Mouse (Mus musculus) myocyte (in vitro differentiated cells): Measurements from ENCODE around the gene Sdhaf2.

Source experiments
- MYOG ChIP-seq, 3 experiments: IDR thresholded peaks; one replicate each; pipeline ENCODE4 v1.6.1; 2011; ENCODE audit warnings: control low read depth in 2 of 3, low read depth in 2 of 3, mild to moderate bottlenecking in 2 of 3; ENCODE audit not compliant: insufficient read length in 2 of 3, control insufficient read depth in 1 of 3, insufficient read depth in 1 of 3
- POLR2AphosphoS2 ChIP-seq: IDR thresholded peaks from one replicate; pipeline ENCODE4 v1.6.1; 2011; ENCODE audit warnings: low read depth, control low read depth; ENCODE audit not compliant: insufficient read length

DNA sequence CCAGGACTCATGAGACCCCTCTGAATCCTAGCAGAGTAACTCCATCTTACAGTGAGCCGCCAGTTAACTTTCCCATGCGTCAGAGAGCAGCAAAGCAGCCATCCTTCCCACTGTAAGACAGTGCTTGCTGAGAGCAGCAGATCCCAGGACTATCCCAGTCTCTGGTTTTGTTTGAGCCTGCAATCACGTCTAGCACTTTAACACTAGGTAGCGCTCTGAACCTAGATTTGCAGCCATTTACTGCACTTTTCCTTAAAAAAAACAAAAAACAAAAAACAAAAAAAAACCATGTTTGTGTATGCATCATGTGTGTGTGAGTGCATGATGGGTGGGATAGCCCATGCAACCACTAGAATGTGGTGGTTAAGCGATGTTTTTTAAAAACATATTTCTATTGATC is 34.2 kb upstream of the Sdhaf2 start:
- TF ChIP-seq POLR2AphosphoS2 (no peak), MYOG (IDR thresholded peaks at IDR 0.05; ENCODE audit: control insufficient read depth in 1 of 3, insufficient read depth in 1 of 3, insufficient read length in 2 of 3, low read depth in 2 of 3) (no peak)
